Mouse (Mus musculus) A20 (cell line): Measurements from ENCODE around the gene Vipr2.

Experiments
- DNase-seq: peaks from one replicate; pipeline ENCODE4 v3.0.0-alpha.2; 2011; ENCODE audit warnings: low read depth, low spot score

Vipr2 gene

GRCm38 (mm10) chr12:116096361-116096904, 18.9 kb downstream of the Vipr2 start:
- no peak for DNase-seq

- DNase-seq = no peak
Measured at GRCm38 (mm10) chr12:116097166-116097565, 19.6 kb downstream of the Vipr2 start.

GRCm38 (mm10) chr12:116101945-116102344, 24.4 kb downstream of the Vipr2 start:
- no peak for DNase-seq

GRCm38 (mm10) chr12:116109451-116110353, 32.2 kb downstream of the Vipr2 start:
- DNase-seq = no peak

DNA sequence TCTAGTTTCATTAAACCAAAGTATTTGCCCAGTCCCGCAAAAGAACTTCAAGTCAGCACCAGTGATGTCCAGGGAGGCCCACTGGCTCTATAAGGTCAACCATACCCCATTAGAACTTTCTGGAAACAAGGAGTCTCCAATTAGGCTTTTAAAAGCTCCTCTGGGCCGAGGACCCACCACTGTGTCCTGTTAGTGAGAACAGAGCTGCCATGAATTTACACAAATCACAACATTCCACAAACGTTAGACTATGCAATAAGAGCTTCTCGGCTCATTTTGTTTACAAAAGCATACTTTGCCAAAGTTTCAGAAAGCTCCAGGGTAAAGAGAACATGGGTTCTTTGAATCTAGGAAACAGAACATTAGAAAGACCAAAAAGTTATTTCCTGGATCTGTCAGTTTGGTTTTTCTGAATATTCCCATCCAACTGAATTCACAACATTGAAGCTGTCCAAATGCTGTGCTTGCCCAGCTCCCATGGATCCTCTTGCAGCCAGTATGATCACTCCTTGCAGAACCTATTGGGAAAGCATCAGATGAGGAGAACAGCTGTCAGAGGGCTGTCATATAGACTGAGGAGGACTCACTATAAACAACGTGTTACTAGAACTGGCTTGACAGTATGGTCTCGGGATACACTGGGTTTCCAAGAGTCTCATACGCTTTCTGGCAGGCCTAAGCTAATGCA, 33.6 kb downstream of the Vipr2 start:
- no peak for DNase-seq

DNA sequence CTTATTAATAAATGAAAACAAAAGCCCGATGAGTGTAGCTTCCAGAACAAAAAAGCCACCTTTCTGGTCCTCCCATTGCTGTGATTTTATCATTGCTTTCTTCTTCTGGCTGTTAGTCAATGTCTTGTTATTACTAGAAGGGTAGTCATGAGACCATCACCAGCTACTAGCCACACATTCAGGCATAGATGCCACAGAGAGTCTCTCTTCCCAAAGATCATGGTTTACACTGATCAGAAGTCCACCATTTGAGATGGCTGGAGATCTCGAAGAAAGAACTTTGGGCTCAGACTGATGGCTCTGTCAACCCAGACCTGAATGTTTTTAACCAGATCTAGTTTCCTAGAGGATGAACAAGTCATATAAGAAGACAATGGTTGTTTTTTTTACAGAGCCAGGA, 38.3 kb downstream of the Vipr2 start:
- no peak for DNase-seq

DNA sequence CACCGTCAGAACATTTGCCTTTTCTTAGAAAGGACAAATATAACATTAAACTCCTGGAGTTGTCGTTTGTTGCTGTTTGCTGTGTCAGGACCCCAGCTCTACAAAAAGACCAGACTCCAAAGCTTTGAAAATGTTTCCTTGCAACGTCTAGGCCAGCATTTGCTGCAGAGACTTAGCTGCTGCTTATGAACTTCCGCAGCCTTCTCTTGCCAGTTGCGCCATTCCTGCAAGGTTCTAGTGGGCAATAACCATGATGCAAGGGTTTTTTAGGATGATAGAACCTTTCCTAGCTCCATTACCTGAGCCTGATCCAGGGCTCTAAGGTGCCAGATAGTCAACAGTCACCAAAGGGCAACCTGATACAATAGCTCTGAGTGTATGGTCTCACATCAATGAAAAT, 38.9 kb downstream of the Vipr2 start:
- no peak for DNase-seq

- no peak for DNase-seq
Measured at GRCm38 (mm10) chr12:116117352-116117929, 39.9 kb downstream of the Vipr2 start.

DNA sequence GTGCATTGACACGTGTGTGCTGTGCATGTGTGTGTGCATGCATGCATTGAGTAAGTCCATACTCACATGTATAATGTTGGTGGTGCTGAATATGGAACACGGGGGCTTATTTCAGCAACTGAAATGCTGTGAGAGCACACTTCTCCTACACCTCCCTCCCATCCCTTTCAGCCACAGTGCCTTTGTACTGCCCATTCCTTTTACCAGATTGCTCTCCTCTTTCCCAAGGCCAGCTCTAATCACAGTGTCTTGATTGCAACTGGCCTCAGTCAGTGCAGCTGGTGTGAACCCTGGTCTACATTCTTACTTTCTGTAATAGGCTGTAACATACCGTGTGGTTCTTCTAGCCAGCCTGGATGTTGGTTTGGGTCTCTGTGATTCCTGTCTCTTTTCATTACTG, 41.5 kb downstream of the Vipr2 start:
- no peak for DNase-seq

DNA sequence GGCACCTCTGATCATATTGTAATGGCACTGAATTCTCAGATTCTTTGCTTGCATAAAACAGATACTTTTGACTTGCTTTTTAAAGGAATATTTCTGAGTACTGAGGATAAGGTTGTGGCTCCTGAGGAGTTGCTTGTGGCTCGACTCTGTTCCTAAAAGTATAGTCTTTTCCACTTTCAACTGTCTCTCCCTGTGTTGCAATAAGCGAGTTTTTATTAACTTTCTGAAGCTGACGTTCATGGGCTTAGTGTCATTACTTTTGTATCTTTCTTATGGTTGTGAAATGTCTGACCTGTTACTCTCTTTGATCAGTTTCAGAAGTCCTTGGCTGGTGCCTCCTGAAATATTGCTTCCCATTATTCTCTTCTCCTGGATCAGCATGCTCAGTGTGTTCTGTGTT, 46.3 kb downstream of the Vipr2 start:
- no peak for DNase-seq

DNA sequence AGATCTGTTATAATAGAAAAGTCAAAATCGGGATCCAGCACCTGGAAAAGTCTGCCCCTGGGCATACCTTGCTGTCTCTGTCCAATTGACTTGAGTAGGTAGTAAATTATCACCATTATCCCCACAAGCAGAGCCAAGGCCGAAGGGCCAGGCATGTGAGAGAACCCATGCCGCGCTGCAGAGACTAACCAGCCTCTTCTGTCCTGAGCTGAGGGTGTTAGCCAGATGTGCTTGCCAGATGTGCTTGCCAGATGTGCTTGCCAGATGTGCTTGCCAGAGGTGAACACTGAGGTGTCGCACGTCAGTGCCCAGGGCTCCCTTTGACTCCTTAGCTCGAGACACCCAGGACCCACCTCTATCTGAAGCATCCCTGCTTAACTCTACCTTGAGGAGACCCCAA, 53.4 kb downstream of the Vipr2 start:
- DNase-seq = no peak

GRCm38 (mm10) chr12:116132909-116133308, 55.4 kb downstream of the Vipr2 start:
- DNase-seq = no peak

GRCm38 (mm10) chr12:116135906-116136305, 58.4 kb downstream of the Vipr2 start:
- no peak for DNase-seq

DNA sequence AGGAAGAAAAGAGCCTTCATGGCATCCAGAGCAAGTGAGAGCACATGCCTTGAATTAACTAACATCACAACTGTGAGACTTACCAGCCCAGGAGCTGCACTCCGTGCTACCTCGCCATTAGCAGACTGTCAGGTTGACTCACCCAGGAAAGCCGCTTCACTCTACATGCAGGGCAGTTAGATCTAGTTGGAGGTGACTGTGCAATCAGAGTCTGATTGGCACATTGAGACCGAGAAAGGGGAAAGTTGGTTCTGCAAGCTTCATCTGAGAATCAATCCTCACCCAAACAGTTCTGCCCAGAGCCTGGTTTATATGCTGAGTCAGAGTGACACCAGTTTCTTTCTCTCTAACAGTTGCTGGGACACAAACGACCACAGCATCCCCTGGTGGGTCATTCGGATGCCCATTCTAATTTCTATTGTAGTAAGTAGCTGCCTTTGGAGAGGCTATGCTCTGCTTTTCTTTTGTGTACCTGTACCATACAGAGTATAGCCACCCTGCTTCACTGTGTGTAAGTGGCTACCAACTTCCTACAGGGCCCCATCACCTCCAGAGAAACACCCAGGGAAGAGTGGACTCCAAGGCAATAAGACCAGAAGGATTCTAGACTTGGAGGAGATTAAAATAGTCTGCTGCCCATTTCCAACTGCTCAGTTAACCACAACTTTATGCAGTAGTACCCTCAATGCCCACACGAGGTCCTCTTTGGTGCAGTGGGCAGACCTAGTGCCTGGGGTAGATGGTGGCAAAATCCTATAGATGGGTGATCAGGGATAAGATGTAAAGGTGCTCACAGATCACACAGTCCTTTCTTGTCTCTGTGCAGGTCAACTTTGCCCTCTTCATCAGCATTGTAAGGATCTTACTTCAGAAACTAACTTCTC, 61.0 kb downstream of the Vipr2 start:
- no peak for DNase-seq

DNA sequence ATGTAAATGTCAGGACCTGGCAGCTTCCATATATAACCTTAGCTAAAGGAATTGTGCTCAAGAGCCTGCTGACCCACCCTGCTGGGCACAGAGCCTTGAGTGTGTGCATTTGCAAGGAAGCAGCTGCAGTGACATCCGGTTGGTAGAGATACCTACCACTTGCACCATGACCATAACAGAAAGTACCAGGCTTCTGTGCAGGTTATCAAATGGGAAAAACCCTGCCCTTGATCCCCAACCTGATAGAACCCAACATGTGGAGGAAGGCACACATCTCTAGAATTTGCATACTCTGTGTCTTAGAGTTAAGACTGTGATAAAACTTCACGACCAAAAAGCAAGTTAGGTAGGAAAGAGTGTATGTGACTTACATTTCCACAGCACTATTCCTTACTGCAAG, 63.1 kb downstream of the Vipr2 start:
- no peak for DNase-seq

DNA sequence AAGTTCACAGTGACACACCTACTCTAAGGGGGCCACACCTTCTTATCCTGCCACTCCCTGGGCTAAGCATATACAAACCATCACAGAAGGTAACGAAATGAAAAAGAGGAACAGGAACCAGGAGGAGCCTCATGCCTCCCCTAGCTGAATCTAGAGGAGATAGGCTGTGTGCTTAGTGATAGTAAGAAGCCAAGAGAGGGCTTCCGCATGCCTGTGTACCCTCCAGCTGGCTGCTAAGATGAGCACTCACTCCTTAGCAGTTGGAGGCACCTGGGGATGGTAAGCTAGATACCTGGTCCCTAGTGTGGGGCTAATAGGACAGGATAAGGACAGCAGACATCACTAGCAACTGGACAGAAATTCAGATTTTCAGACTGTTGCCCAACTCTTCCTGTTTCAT, 64.3 kb downstream of the Vipr2 start:
- peak; percentile 41 for DNase-seq

DNA sequence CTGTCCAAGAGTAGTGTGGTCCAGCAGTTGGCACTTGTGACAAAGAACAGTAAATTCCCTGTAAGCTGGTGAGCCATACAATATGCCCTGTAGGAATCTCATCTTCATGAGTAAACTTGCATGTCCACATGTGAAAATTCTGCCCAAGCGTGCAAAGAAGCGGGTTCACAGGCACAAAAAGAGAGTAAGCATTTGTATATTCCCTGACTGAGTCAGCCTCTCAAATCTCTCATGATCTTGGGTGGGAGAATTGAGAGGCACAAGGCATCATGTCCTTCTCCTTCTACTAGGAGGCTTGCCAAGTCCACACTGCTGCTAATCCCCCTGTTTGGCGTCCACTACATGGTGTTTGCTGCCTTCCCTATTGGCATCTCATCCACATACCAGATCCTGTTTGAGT, 64.9 kb downstream of the Vipr2 start:
- DNase-seq = no peak

DNA sequence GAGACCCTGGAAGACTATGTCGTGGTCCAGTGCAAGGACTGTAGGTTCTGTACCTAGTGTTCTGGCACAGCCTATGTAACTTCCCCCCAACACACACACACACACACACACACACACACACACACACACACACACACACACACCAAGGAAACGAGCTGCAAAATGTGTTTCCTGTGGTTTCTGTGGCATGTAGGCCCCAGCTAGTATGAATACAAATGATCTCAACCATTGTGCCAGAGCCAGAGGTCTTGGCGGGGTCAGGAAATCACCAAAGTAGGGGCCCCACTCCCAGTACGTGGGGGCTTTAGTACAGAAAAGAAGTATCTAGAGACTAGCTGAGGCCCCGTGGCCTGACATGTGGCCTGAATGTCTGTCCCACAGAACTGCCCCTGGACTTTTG, 67.7 kb downstream of the Vipr2 start:
- DNase-seq = no peak

DNA sequence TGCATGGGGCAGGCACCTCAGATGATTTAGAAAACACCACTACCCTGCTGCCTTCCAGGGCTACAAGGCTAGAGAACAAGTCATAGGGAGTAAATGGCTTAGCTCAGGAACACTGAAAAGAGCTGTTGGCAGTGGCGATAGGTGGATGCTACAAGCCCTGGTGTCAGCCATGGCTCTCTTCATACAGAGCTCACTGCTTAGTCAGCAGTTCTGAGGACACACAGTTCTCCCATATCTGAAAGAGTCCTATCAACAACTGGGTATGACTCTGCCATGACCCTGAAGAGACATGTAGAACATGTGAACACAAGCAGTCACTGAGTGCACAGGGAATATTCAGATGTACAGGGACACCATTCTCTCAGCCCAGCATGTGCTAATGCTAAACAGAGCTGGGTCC, 68.2 kb downstream of the Vipr2 start:
- no peak for DNase-seq

DNA sequence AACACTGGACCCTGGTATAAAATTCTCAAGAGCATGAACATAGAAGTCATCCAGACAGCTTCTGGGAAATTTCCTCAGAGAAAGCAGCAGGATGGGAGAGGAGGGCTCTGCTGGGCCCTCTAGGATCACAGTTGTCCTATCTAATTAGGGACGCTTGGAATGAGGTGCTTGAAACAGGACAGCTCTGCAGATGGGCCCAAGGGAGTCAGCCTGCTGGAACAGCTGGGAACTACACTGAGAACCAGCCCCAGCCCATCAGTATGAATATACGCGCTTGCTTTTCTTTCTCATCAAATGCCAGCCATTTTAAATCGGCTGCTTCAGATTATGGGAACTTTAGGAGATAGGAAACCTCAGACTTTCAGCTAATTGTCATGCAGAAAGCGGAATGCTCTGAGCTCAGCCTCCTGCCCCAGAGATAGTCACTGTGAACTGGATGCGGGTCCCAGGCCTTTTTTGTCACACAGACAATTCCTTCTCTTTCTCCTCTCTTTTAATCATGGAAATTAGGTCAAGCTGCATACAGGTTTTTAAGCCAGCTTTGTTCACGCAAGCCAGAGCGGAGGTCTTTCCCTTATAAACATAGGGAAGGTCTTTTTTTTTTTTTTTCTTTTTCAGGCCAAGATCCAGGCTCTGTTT, 69.6 kb downstream of the Vipr2 start:
- no peak for DNase-seq

DNA sequence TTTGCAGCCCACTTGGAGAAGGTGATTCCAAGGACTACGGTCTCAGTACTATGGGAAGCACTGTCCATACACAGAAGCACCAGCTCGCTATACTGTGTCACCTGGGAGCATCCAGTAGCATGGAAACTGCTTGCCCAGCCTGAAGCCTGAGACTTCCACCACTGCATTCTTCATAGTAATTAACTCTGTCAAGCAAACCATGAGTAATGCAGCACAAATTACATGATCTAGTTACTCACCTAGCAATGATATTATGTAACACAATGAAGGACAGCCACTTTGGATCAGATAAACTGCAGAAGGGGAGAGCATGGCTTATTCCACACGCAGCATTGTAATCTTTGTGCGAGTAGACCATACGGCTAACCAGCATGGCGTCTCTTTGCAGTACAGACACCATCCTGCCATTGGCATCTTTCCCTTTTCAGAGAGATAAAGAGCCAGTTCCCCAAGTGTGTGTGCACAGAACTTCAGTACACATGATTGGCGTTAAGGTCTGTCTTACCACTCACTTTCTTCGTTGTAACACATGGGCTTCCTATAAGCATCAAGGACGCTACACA, 75.4 kb downstream of the Vipr2 start:
- no peak for DNase-seq
